Mouse (Mus musculus) colon, adult 2 months (tissue): ENCODE results near the gene Mettl11b. TPM values are rescaled to one million over a fixed set of nuclear protein-coding genes. Genes with fewer than 3 reads are reported as not detected.

ENCODE experiments used
- polyA plus RNA-seq: library from polyadenylated mRNA; depleted of rRNA; stranded (reverse); fragments of >200 nt; gene quantifications from 2 replicates; pipeline ENCODE4 v1.2.3, GENCODE M21; 2012; rRNA removed

Gene Mettl11b
- not detected in 2 replicates for polyA plus RNA-seq

GRCm38 (mm10) chr1:163725106-163725759, at the start of gene Mettl11b:
TSS of gene Mettl11b (minus strand) at chr1:163725232.

Other genes starting within 250 kb of the Mettl11b start
- 1.7 and 2.0 TPM in 2 replicates for gene Kifap3, start 54.4 kb upstream of the Mettl11b start, polyA plus RNA-seq
- gene Scyl3, start 203.9 kb upstream of the Mettl11b start, polyA plus RNA-seq, result 7.4 and 7.9 TPM in 2 replicates